Mouse (Mus musculus): Measurements from ENCODE around the gene Rhbdd2. TPM values are rescaled to one million over a fixed set of nuclear protein-coding genes. Genes with fewer than 3 reads are reported as not detected.
"Not testable (repeated sequence)": the region's sequence is repeated elsewhere in the genome, so short reads cannot be mapped to it uniquely, and the experiment has no call there.

Gene Rhbdd2
- polyA plus RNA-seq (2015; fragmentation: Nextera tagmentation; extraction: Ambion mirVana): 37.8 and 44.8 TPM in 2 replicates

GRCm38 (mm10) chr5:135632117-135632796 is at the start of gene Rhbdd2:
Gene Rhbdd2 (plus strand): TSS chr5:135632618.
- TF ChIP-seq CTCF (IDR thresholded peaks at IDR 0.05; ENCODE audit: low read depth): peak; percentile 75
- no peak for TF ChIP-seq EP300 (optimal IDR thresholded peaks at IDR 0.05)
- no peaks in the 10 kb centered on the region for H3K9me3 ChIP-seq (ENCODE audit: control insufficient read depth, low read length)
- ATAC-seq (ENCODE audit: low FRiP score, low TSS enrichment): peak; percentile 98
- 0 out of 2 replicates have a peak, but pooled peaks cover 5% of the 10 kb centered on the region for H3K4me1 ChIP-seq (replicated peaks; ENCODE audit: control insufficient read depth, insufficient read depth)
- peak within 1 kb of the TSS; percentile 79 for H3K27ac ChIP-seq (replicated peaks)
- H3K9ac ChIP-seq (ENCODE audit: low read length): peak within 1 kb of the TSS; percentile 80
- 0 out of 2 replicates have a peak, but pooled peaks cover 2% of the 10 kb centered on the region for H3K36me3 ChIP-seq (ENCODE audit: control insufficient read depth, insufficient read depth, low read length)
- no peaks in the 10 kb centered on the region for H3K27me3 ChIP-seq (ENCODE audit: control insufficient read depth, insufficient read depth, low read length)
- WGBS: 11% methylated on average over 30 of the region's 30 CpGs
- H3K4me2 ChIP-seq (replicated peaks; ENCODE audit: low read depth): peak within 1 kb of the TSS; percentile 83
- DNase-seq (ENCODE audit: low spot score): peak; percentile 100
- peak within 1 kb of the TSS; percentile 75 for H3K4me3 ChIP-seq (ENCODE audit: low read depth, low read length)

GRCm38 (mm10) chr5:135585691-135586090 is 46.7 kb upstream of the Rhbdd2 start:
- DNase-seq (ENCODE audit: low spot score): no peak
- no peak overlapping the region for H3K27ac ChIP-seq (replicated peaks)
- TF ChIP-seq CTCF (IDR thresholded peaks at IDR 0.05; ENCODE audit: low read depth) (no peak), EP300 (optimal IDR thresholded peaks at IDR 0.05) (no peak)

GRCm38 (mm10) chr5:135587764-135588163 is 44.7 kb upstream of the Rhbdd2 start:
- Histone ChIP-seq H3K27ac (replicated peaks) (no peak overlapping the region), H3K4me2 (replicated peaks; ENCODE audit: low read depth) (no peak overlapping the region), H3K9ac (ENCODE audit: low read length) (no peak overlapping the region), H3K4me1 (replicated peaks; ENCODE audit: control insufficient read depth, insufficient read depth) (no peaks in the 10 kb centered on the region), H3K4me3 (ENCODE audit: low read depth, low read length) (no peak overlapping the region), H3K9me3 (ENCODE audit: control insufficient read depth, low read length) (no peaks in the 10 kb centered on the region), H3K36me3 (ENCODE audit: control insufficient read depth, insufficient read depth, low read length) (no peaks in the 10 kb centered on the region), H3K27me3 (ENCODE audit: control insufficient read depth, insufficient read depth, low read length) (no peaks in the 10 kb centered on the region)
- TF ChIP-seq CTCF (IDR thresholded peaks at IDR 0.05; ENCODE audit: low read depth) (no peak), EP300 (optimal IDR thresholded peaks at IDR 0.05) (no peak)
- WGBS: 85% methylated on average over 4 of the region's 4 CpGs
- ATAC-seq (ENCODE audit: low FRiP score, low TSS enrichment) (no peak), DNase-seq (ENCODE audit: low spot score) (no peak)

More at GRCm38 (mm10) chr5:135585691-135586090, 46.7 kb upstream of the Rhbdd2 start:
- Histone ChIP-seq H3K9me3 (ENCODE audit: control insufficient read depth, low read length) (no peaks in the 10 kb centered on the region), H3K4me2 (replicated peaks; ENCODE audit: low read depth) (no peak overlapping the region), H3K4me3 (ENCODE audit: low read depth, low read length) (no peak overlapping the region), H3K27me3 (ENCODE audit: control insufficient read depth, insufficient read depth, low read length) (no peaks in the 10 kb centered on the region), H3K9ac (ENCODE audit: low read length) (no peak overlapping the region), H3K36me3 (ENCODE audit: control insufficient read depth, insufficient read depth, low read length) (no peaks in the 10 kb centered on the region), H3K4me1 (replicated peaks; ENCODE audit: control insufficient read depth, insufficient read depth) (no peaks in the 10 kb centered on the region)
- ATAC-seq (ENCODE audit: low FRiP score, low TSS enrichment): no peak
- 82% methylated on average over 8 of the region's 8 CpGs for WGBS

GRCm38 (mm10) chr5:135589996-135590784 is 42.2 kb upstream of the Rhbdd2 start:
- 76% methylated on average over 12 of the region's 12 CpGs for WGBS
- Histone ChIP-seq H3K36me3 (ENCODE audit: control insufficient read depth, insufficient read depth, low read length) (no peaks in the 10 kb centered on the region), H3K27me3 (ENCODE audit: control insufficient read depth, insufficient read depth, low read length) (no peaks in the 10 kb centered on the region), H3K9ac (ENCODE audit: low read length) (no peak overlapping the region), H3K4me2 (replicated peaks; ENCODE audit: low read depth) (no peak overlapping the region), H3K4me1 (replicated peaks; ENCODE audit: control insufficient read depth, insufficient read depth) (no peaks in the 10 kb centered on the region), H3K4me3 (ENCODE audit: low read depth, low read length) (no peak overlapping the region), H3K9me3 (ENCODE audit: control insufficient read depth, low read length) (no peaks in the 10 kb centered on the region), H3K27ac (replicated peaks) (no peak overlapping the region)
- TF ChIP-seq EP300 (optimal IDR thresholded peaks at IDR 0.05) (no peak), CTCF (IDR thresholded peaks at IDR 0.05; ENCODE audit: low read depth) (no peak)
- ATAC-seq (ENCODE audit: low FRiP score, low TSS enrichment) (no peak), DNase-seq (ENCODE audit: low spot score) (no peak)

GRCm38 (mm10) chr5:135604643-135605042 is 27.8 kb upstream of the Rhbdd2 start:
- H3K27ac ChIP-seq (replicated peaks); H3K9me3 ChIP-seq (ENCODE audit: control insufficient read depth, low read length); H3K4me3 ChIP-seq (ENCODE audit: low read depth, low read length); H3K4me1 ChIP-seq (replicated peaks; ENCODE audit: control insufficient read depth, insufficient read depth); H3K36me3 ChIP-seq (ENCODE audit: control insufficient read depth, insufficient read depth, low read length); H3K4me2 ChIP-seq (replicated peaks; ENCODE audit: low read depth); H3K9ac ChIP-seq (ENCODE audit: low read length); DNase-seq (ENCODE audit: low spot score); ATAC-seq (ENCODE audit: low FRiP score, low TSS enrichment); H3K27me3 ChIP-seq (ENCODE audit: control insufficient read depth, insufficient read depth, low read length): not testable (repeated sequence)
- no CpG with 5 or more reads among the region's 1 CpGs for WGBS

- not testable (repeated sequence) for DNase-seq (ENCODE audit: low spot score); H3K27ac ChIP-seq (replicated peaks); H3K4me1 ChIP-seq (replicated peaks; ENCODE audit: control insufficient read depth, insufficient read depth); H3K4me3 ChIP-seq (ENCODE audit: low read depth, low read length); H3K27me3 ChIP-seq (ENCODE audit: control insufficient read depth, insufficient read depth, low read length); H3K9ac ChIP-seq (ENCODE audit: low read length); H3K9me3 ChIP-seq (ENCODE audit: control insufficient read depth, low read length); ATAC-seq (ENCODE audit: low FRiP score, low TSS enrichment); H3K4me2 ChIP-seq (replicated peaks; ENCODE audit: low read depth); H3K36me3 ChIP-seq (ENCODE audit: control insufficient read depth, insufficient read depth, low read length)
- WGBS: no CpG with 5 or more reads among the region's 1 CpGs
These were observed 25.7 kb upstream of the Rhbdd2 start for GRCm38 (mm10) chr5:135606717-135607116.

Data from stomach, postnatal 0 days (tissue).